Mouse (Mus musculus) limb, embryonic 13.5 days (tissue): ENCODE measurements around the gene Stat5b. TPM values are rescaled to one million over a fixed set of nuclear protein-coding genes. Genes with fewer than 3 reads are reported as not detected.

Experiments
- ATAC-seq: fragments of 200-750 bp; cut with Nextera tagmentation; 2 replicates; pipeline ENCODE4 v1.8.0; 2017; ENCODE audit warnings: low read depth, moderate number of reproducible peaks, moderate TSS enrichment; ENCODE audit not compliant: low FRiP score
- H3K27ac ChIP-seq: fragments of 300-500 bp; sonication (generic); 2 replicates; pipeline ENCODE4 v1.5.1; 2015; ENCODE audit warnings: inconsistent platforms, mild to moderate bottlenecking, moderate library complexity
- H3K27me3 ChIP-seq: fragments of 300-500 bp; sonication (generic); 2 replicates; pipeline ENCODE4 v1.6.1; 2015; ENCODE audit warnings: mild to moderate bottlenecking, inconsistent platforms
- H3K36me3 ChIP-seq: fragments of 300-500 bp; sonication (generic); 2 replicates; pipeline ENCODE4 v1.6.1; 2015; ENCODE audit warnings: inconsistent platforms, mild to moderate bottlenecking, moderate library complexity
- H3K4me1 ChIP-seq: fragments of 300-500 bp; sonication (generic); 2 replicates; pipeline ENCODE4 v1.6.1; 2015; ENCODE audit warnings: inconsistent platforms
- H3K4me2 ChIP-seq: fragments of 300-500 bp; sonication (generic); replicated peaks from 2 replicates; pipeline ENCODE4 v1.6.1; 2015; ENCODE audit warnings: inconsistent platforms, mild to moderate bottlenecking, moderate library complexity
- H3K4me3 ChIP-seq: fragments of 300-500 bp; sonication (generic); 2 replicates; pipeline ENCODE4 v1.5.1; 2015; ENCODE audit warnings: moderate library complexity, mild to moderate bottlenecking, inconsistent platforms
- H3K9ac ChIP-seq: fragments of 300-500 bp; sonication (generic); 2 replicates; pipeline ENCODE4 v1.6.1; 2015; ENCODE audit warnings: mild to moderate bottlenecking, inconsistent platforms
- H3K9me3 ChIP-seq: fragments of 300-500 bp; sonication (generic); 2 replicates; pipeline ENCODE4 v1.6.1; 2016; ENCODE audit warnings: inconsistent platforms
- WGBS: fragments of 180-500 bp; shearing (Covaris S2); methylation state at CpG from one replicate; pipeline ENCODE4 v1.1.7; 2015; 5-methylcytosine and 5-hydroxymethylcytosine counted together
- polyA plus RNA-seq: library from polyadenylated mRNA; unstranded; fragments of >200 nt; fragmentation: Nextera tagmentation; extraction: Ambion mirVana; gene quantifications from 2 replicates; pipeline ENCODE4 v1.2.1, GENCODE M21; 2015

The Stat5b gene
- 18.9 and 19.8 TPM in 2 replicates for polyA plus RNA-seq

DNA sequence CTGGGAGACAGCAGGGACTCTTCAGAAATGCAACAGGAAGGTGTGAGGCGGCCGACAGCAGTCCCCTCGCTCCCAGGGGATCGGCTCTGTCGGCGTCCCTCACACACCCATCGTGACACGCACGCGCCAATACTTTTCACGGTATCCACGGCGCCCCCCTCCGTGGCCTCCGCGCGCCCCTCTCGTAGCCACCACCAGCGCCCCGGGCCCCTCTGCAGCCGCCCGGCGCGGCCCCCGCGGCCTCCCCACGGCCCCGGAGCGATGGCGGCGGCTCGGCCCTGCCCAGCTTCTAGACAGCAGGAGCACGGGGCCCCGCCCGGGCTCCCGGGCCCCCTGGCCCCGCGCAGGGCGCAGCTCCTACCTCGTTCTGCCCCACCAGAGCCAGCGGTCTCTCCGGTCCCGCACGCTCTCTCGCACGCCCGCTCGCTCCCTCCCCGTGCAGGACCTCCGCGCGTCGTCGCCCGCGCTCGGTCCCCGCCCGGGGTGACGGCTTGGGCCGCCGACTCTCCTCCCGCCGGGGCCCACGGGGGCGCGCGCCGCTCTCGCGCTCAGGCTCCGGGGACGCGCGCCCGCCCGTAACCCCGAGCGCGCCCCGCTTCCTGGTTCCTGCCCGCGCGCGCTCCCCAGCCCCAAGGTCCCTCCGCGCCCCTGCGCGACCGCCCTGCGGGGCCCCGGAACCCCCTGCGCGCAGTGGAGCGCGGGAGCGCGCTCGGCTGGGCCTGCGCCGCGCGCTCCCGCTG is at the start of gene Stat5b:
Gene Stat5b (minus strand): TSS at position 687 of the 740 bp plus-strand sequence.
- Histone ChIP-seq H3K9ac (peak within 1 kb of the TSS; percentile 96), H3K36me3 (no peaks in the 10 kb centered on the region), H3K9me3 (no peaks in the 10 kb centered on the region), H3K27me3 (peaks cover 21% of the 10 kb centered on the region), H3K27ac (peak within 1 kb of the TSS; percentile 80), H3K4me1 (peaks cover 22% of the 10 kb centered on the region), H3K4me3 (peak within 1 kb of the TSS; percentile 82), H3K4me2 (peak within 1 kb of the TSS; percentile 89)
- ATAC-seq: peak; percentile 74
- 1% methylated on average over 69 of the region's 104 CpGs for WGBS

DNA sequence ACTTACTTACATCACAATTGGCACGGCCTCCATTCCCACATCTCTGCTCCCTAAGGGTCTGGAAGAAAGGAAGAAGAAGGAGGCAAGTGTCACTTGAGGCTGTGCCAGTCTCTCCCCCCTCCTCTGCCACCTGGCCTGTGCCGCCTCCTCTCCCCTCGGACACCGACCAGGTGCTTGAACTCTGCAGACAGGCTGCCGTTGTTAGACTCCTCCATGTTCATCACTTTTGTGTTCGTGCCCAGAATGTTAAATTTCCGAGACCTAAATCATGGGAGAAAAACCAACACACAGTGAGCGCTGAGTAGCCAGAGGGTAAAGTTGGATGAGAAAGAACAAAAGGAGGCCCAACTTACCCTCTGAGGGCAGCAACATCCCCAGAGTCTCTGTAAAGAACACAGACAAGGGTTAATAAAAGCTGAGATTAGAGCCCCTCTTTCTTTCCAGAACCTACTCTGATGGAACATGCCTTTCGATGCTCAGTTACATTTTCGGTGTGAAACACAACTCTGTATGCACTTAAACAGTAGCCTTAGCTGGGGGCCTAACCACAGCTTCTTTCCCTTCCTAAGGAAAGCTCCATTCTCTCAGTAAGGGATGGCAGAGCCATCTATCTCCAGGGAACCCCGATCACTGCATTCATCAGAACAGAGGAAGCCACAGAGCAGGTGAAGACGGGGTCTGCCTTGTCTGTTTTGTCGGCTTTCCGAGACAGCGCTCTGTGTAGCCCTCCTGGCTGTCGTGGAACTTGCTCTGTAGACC is 48.1 kb upstream of the Stat5b start:
- H3K9ac ChIP-seq: no peak overlapping the region
- peak overlapping the region; percentile 10; the same call in 1 of the 2 replicates for H3K27ac ChIP-seq
- H3K36me3 ChIP-seq: peaks cover 68% of the 10 kb centered on the region

DNA sequence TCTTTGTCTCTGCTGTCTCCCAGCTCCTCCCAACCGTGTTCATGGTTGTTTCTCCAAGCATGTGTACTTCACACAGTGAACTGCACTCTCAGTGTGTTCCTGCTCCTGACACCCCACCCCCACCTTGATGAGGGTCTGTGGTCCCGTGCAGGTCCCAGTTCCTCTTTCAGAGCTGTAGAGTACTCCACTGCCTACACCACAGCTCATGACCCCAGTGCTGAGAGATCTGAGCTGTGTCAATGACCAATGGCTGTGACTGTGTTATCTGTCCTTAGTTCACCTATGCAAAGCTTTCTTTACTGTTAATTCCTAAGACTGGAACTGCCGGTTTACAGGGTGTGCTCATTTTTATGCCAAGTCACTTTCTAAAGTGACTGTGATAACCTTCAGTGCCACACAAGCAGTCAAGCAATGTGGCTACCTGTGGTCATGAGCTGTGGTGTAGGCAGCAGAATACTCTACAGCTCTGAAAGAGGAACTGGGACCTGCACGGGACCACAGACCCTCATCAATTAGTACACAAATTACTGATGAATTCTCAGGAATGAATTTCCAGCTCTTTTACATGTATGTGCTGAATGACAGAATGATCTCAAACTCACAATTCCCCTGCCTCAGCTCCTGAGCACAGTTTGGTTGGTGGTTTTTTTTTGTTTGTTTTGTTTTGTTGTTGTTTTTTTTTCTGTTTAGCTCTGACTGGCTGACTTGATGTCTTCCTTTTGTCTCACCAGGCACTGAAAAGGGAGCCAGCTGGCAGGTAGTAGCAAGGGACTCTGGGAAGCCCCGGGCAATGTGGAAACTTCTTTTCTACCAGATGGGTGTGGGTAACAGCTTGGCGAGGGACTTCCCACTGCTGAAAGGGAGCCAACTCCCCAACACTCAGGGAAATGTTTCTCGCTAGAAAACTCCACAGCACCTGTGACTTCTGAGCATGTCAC is 47.0 kb upstream of the Stat5b start:
- no peak for ATAC-seq
- Histone ChIP-seq H3K27ac (no peak overlapping the region), H3K4me1 (0 out of 2 replicates have a peak, but pooled peaks cover 5% of the 10 kb centered on the region), H3K27me3 (no peaks in the 10 kb centered on the region), H3K4me3 (no peak overlapping the region), H3K9ac (no peak overlapping the region), H3K36me3 (peaks cover 65% of the 10 kb centered on the region), H3K9me3 (peaks cover 4% of the 10 kb centered on the region; the same call in 1 of the 2 replicates), H3K4me2 (no peak overlapping the region)
- WGBS: 83% methylated on average over 7 of the region's 7 CpGs

More for the DNA sequence above, 48.1 kb upstream of the Stat5b start:
- Histone ChIP-seq H3K4me3 (no peak overlapping the region), H3K4me1 (0 out of 2 replicates have a peak, but pooled peaks cover 4% of the 10 kb centered on the region), H3K4me2 (no peak overlapping the region), H3K27me3 (no peaks in the 10 kb centered on the region), H3K9me3 (peaks cover 4% of the 10 kb centered on the region; the same call in 1 of the 2 replicates)
- 80% methylated on average over 16 of the region's 16 CpGs for WGBS
- ATAC-seq: no peak

DNA sequence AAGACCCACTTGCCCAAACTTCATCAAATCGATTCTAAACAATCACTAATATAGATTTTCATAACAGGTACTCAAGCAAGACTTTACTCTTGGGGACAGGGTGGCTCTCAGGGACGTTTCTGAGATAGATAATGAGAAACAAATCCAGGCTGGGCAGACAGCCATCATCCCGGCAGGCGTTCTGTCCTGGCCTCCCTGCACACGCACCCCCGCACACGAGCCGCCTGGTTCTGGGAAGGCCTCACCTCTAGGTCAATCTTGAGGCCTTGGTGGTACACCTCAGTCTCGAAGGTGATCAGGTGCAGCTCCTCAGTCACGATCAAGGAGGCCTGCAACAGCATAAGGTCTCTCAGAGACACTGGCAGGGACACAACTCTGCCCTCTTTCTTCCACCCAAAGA is 45.6 kb upstream of the Stat5b start:
- no peak overlapping the region for H3K9ac ChIP-seq
- 77% methylated on average over 10 of the region's 10 CpGs for WGBS
- no peak for ATAC-seq
- H3K27me3 ChIP-seq: no peaks in the 10 kb centered on the region
- H3K27ac ChIP-seq: no peak overlapping the region
- peaks cover 59% of the 10 kb centered on the region for H3K36me3 ChIP-seq
- no peak overlapping the region for H3K4me2 ChIP-seq
- no peaks in the 10 kb centered on the region for H3K9me3 ChIP-seq
- no peak overlapping the region for H3K4me3 ChIP-seq
- H3K4me1 ChIP-seq: 0 out of 2 replicates have a peak, but pooled peaks cover 5% of the 10 kb centered on the region

DNA sequence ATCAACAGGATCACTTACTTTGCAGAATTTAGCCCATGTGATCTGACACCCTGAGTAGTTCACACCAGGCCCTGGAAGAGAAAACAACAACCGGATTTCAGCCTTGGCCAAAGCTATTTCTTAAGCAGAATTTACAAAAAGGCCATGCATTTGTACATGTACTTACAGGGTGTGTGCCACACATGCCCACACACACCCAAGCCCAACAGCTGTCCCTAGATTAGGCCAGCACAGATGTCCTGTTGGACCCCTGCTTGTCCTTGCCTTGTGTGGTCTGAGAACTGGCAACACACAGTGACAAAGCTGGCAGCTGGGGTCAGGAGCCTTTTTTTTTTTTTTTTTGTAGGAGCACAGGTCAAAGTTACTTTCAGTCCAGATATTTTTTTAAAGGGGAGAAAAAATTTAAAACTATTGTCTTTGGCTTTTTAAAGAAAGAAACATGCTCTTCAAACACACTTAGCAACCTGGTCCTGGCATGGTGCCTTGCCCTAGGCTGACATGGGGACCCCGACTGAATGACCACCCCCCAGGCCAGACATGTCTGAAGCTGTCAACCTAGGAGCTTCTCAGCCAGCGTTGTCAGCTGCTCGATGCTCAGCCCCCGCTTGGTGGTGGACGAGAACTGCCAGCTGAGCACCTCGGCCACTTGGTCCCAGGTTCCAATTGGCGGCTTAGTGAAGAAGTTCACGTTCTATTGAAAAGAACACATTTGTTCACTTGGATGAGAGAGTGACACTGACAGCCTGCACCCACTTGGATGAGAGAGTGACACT is 43.8 kb upstream of the Stat5b start:
- Histone ChIP-seq H3K27me3 (no peaks in the 10 kb centered on the region), H3K9ac (no peak overlapping the region), H3K36me3 (peaks cover 65% of the 10 kb centered on the region), H3K9me3 (no peaks in the 10 kb centered on the region), H3K4me2 (no peak overlapping the region), H3K4me3 (no peak overlapping the region), H3K27ac (no peak overlapping the region), H3K4me1 (0 out of 2 replicates have a peak, but pooled peaks cover 5% of the 10 kb centered on the region)
- ATAC-seq: no peak; the same call in 1 of the 2 replicates
- WGBS: 70% methylated on average over 9 of the region's 9 CpGs

DNA sequence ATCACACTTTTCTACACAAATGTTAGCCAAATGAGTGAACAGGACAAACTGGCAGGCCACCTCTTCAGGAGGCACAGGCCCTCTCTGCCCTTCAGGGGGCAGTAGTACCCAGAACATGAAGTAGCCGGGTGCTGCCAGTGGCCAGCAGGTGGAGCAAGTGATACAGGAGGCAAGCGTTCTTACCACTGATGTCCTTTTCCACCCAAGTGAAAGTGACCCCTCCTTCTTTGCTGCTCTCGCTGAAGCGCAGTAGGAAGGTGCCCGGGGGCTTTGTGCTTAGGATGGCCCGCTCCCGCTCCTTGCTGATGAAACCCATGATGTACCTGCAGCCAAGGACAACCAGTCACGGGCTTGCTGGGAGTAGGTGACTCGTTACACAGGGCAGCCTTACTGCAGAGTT is 43.0 kb upstream of the Stat5b start:
- peaks cover 66% of the 10 kb centered on the region for H3K36me3 ChIP-seq
- no peak for ATAC-seq
- WGBS: 15% methylated on average over 9 of the region's 9 CpGs

DNA sequence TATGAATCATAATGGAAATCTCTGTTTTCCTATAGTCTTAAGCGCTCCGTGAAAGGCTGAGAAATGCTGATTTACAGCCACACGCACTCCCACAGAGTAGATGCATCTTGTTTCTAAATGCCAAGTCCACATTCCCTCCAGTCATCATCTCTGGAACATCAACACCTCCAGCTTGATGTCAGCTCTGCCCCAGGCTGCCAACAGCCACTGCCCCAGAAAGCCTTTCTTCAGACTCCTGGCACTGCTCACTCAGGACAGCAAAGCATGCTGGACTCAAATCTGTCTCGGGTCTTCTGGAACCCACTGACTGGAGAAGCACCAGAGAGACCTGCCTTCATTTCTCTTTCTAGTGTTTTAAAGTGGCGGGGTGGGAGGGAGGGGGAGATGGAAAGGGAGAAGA is 41.9 kb upstream of the Stat5b start:
- no peak overlapping the region for H3K9ac ChIP-seq
- H3K27me3 ChIP-seq: no peaks in the 10 kb centered on the region
- 87% methylated on average over 5 of the region's 5 CpGs for WGBS
- no peak overlapping the region for H3K4me2 ChIP-seq
- no peaks in the 10 kb centered on the region for H3K9me3 ChIP-seq
- H3K4me3 ChIP-seq: no peak overlapping the region
- H3K36me3 ChIP-seq: peaks cover 66% of the 10 kb centered on the region
- no peak overlapping the region for H3K27ac ChIP-seq
- H3K4me1 ChIP-seq: 0 out of 2 replicates have a peak, but pooled peaks cover 5% of the 10 kb centered on the region
- no peak for ATAC-seq

More for the DNA sequence above, 43.0 kb upstream of the Stat5b start:
- no peak overlapping the region for H3K27ac ChIP-seq
- no peaks in the 10 kb centered on the region for H3K27me3 ChIP-seq
- no peak overlapping the region for H3K4me3 ChIP-seq
- H3K4me1 ChIP-seq: 0 out of 2 replicates have a peak, but pooled peaks cover 5% of the 10 kb centered on the region
- H3K9me3 ChIP-seq: no peaks in the 10 kb centered on the region
- no peak overlapping the region for H3K4me2 ChIP-seq
- no peak overlapping the region for H3K9ac ChIP-seq

DNA sequence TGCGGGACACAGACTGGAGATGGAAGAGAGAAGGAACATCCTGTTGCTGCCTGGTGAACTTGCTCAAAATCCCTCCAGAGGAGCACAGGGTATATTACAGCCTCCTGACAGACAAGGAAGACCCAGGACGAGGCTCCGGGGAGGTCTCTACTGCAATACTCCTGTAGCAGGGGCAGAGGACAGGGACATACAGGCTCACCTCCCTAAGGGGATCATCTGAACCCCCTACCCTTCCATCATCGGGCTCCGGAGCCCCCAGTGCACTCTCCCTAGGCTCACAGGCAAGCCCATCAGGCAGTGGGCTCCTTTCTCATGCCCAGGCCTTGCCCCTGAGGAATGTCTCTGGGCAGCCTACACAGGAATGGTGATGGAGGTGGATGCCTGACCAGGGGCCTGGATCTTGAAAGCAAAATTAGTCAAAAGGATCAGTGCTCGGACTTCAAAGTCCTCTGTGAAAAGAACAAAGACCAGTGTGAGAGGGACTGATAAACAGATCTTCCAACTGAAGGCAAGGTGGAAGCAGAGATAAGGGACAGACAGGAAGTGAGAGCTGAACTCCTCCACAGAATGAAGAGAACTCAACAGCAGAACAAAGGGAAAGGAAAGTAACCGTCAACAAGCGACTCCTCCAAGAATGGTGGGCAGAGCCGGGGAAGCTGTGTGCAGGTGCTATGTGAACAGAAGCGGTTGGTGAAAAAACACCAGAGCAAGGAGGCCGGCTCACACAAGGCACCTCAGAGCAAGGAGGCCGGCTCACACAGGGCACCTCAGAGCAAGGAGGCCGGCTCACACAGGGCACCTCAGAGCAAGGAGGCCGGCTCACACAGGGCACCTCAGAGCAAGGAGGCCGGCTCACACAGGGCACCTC is 41.0 kb upstream of the Stat5b start:
- Histone ChIP-seq H3K27ac (no peak overlapping the region), H3K9me3 (no peaks in the 10 kb centered on the region), H3K4me1 (0 out of 2 replicates have a peak, but pooled peaks cover 5% of the 10 kb centered on the region), H3K27me3 (no peaks in the 10 kb centered on the region), H3K4me2 (no peak overlapping the region), H3K9ac (0 out of 2 replicates have a peak overlapping the region, but pooled peaks have one; percentile 13), H3K4me3 (no peak overlapping the region), H3K36me3 (peaks cover 70% of the 10 kb centered on the region)
- WGBS: 60% methylated on average over 15 of the region's 15 CpGs
- 0 out of 2 replicates have a peak, but pooled peaks have one; percentile 5 for ATAC-seq

DNA sequence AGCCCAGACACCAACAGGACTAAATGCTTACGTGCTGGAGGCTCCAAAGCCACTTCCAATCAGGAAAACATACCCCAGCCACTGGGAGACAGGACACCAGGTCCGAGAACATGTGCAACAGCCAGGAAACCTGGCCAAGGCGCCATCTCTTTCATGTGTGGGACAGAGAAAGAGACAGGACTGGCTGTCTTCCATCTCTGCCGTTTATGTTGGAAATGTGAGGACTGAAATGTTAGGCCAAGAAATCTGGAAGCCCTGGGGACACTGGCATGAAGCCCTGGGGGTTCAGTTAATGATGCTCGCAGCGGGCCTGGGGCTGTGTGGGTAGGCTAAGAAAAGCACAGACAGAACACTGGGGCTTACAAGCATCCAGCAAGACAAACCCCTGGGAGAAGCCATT is 40.0 kb upstream of the Stat5b start:
- Histone ChIP-seq H3K36me3 (peaks cover 74% of the 10 kb centered on the region), H3K9ac (no peak overlapping the region), H3K4me2 (no peak overlapping the region), H3K27me3 (no peaks in the 10 kb centered on the region), H3K27ac (no peak overlapping the region), H3K4me1 (0 out of 2 replicates have a peak, but pooled peaks cover 5% of the 10 kb centered on the region), H3K9me3 (no peaks in the 10 kb centered on the region), H3K4me3 (no peak overlapping the region)
- no peak for ATAC-seq
- 80% methylated on average over 6 of the region's 6 CpGs for WGBS

DNA sequence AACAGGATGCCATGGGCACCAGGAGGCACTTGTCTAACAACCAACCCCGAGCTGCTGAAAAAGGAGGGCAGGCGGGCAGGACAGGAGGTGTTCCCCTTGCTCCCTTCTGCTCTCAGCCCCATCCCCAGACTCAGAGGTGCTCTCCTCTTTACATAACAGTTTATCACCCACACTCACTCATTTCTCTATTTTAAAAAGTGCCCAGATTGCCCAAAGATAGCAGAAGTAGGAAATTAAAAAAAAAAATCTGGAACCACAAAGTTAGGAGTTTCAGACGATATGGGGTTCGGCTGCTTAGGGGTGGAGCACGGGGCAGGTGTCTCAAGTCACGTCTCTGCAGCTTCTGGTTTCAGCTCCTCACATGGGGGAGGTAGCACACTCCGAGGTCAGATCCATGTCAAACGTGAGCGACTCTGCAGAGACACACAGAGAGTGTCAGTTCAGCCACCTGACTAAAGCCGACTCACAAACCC is 37.9 kb upstream of the Stat5b start:
- H3K36me3 ChIP-seq: peaks cover 72% of the 10 kb centered on the region

More for the DNA sequence above, 37.9 kb upstream of the Stat5b start:
- Histone ChIP-seq H3K4me3 (no peak overlapping the region), H3K9ac (no peak overlapping the region), H3K9me3 (no peaks in the 10 kb centered on the region), H3K27me3 (no peaks in the 10 kb centered on the region), H3K4me1 (no peaks in the 10 kb centered on the region), H3K27ac (no peak overlapping the region), H3K4me2 (no peak overlapping the region)
- WGBS: 59% methylated on average over 10 of the region's 10 CpGs
- no peak for ATAC-seq
